Mouse (Mus musculus) megakaryocyte, embryonic 14.5 days (primary cell): ENCODE results near the gene Ncbp2. TPM values are rescaled to one million over a fixed set of nuclear protein-coding genes. Genes with fewer than 3 reads are reported as not detected.

Source experiments
- H3K27me3 ChIP-seq: replicated peaks from 2 replicates; pipeline ENCODE3; 2012; ENCODE audit warnings: inconsistent platforms
- H3K36me3 ChIP-seq: replicated peaks from 2 replicates; pipeline ENCODE3; 2012; ENCODE audit warnings: low read length, inconsistent platforms, mixed read lengths
- H3K4me1 ChIP-seq: 2 replicates; pipeline ENCODE4 v1.6.1; 2012; ENCODE audit warnings: inconsistent platforms
- H3K4me3 ChIP-seq: replicated peaks from 2 replicates; pipeline ENCODE3; 2012; ENCODE audit warnings: moderate library complexity, mild to moderate bottlenecking, inconsistent platforms
- H3K9me3 ChIP-seq: 2 replicates; pipeline ENCODE4 v1.6.1; 2012; ENCODE audit warnings: inconsistent platforms
- FLI1 ChIP-seq: IDR thresholded peaks from 2 replicates; pipeline ENCODE4 v1.6.1; 2012; ENCODE audit warnings: low read length, inconsistent platforms, mixed read lengths
- GATA1 ChIP-seq: IDR thresholded peaks from 3 replicates; pipeline ENCODE4 v1.6.1; 2012; ENCODE audit warnings: mixed read lengths, low read length, inconsistent platforms, borderline replicate concordance
- polyA plus RNA-seq: library from polyadenylated mRNA; stranded (reverse); fragments of >175 nt; gene quantifications from 2 replicates; pipeline ENCODE4 v1.2.3, GENCODE M21; 2012; ENCODE audit warnings: low replicate concordance; ENCODE audit not compliant: insufficient read depth

The Ncbp2 gene
- polyA plus RNA-seq, 1 experiment, result 80.8 TPM

- peaks cover 34% of the 10 kb centered on the region for H3K4me1 ChIP-seq
- H3K27me3 ChIP-seq, result no peaks in the 10 kb centered on the region
- peaks cover 24% of the 10 kb centered on the region for H3K36me3 ChIP-seq
- no peaks in the 10 kb centered on the region for H3K9me3 ChIP-seq
- peak within 1 kb of the TSS; percentile 98 for H3K4me3 ChIP-seq
- TF ChIP-seq GATA1 (no peak), FLI1 (peak; percentile 32; the same call in 1 of the 2 replicates)
Observed at GRCm38 (mm10) chr16:32002509-32003477, 54.5 kb downstream of the Ncbp2 start, which contains the start of gene Senp5. Senp5 (minus strand) TSS chr16:32003287.

DNA sequence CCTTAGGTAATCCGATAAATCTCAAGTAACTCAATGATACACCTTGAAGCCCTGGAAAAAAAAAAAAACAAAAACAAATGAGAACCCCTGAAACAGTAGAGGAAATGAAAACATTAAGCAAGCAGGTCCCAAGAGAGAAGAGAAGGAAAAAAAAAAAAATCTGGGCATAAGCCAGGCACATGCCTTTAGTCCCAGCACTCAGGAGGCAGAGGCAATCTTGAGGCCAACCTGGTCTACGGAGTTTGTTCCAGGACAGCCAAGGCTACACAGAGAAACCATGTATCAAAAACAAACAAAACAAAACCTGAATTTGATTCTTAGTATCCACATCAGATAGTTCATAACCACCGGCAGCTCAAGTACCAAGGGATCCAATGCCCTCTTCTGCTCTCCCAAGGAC, 56.4 kb downstream of the Ncbp2 start:
- no peaks in the 10 kb centered on the region for H3K27me3 ChIP-seq
- peaks cover 12% of the 10 kb centered on the region for H3K36me3 ChIP-seq
- H3K4me3 ChIP-seq, result no peak overlapping the region
- TF ChIP-seq FLI1 (no peak), GATA1 (no peak)
- H3K9me3 ChIP-seq, result no peaks in the 10 kb centered on the region
- peaks cover 40% of the 10 kb centered on the region for H3K4me1 ChIP-seq

- H3K4me1 ChIP-seq, result peaks cover 30% of the 10 kb centered on the region
- no peaks in the 10 kb centered on the region for H3K9me3 ChIP-seq
- TF ChIP-seq FLI1 (no peak), GATA1 (no peak)
Observed at GRCm38 (mm10) chr16:32008529-32009293, 60.4 kb downstream of the Ncbp2 start.

DNA sequence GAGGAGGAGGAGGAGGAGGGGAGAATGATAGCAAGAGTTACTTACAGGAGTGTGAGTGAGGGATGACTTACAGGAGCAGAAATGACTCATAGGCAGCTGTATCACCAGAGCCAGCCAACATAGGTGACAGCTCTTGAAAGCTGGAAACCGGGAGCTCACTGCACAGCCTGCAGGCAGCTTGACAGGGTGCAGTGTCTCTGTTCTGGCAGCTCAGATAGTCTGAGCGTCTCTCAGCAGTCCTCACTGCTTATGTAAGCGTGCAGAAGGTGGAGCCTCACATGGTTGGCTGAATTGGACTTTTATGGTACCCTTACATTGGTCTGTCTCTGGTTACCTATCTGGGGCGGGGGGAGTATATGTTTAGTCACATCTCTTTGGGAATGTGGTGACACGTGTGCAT, 61.6 kb downstream of the Ncbp2 start:
- peaks cover 21% of the 10 kb centered on the region for H3K36me3 ChIP-seq
- no peaks in the 10 kb centered on the region for H3K9me3 ChIP-seq
- no peak for TF ChIP-seq GATA1
- TF ChIP-seq FLI1, result no peak
- no peaks in the 10 kb centered on the region for H3K27me3 ChIP-seq
- H3K4me1 ChIP-seq, result peaks cover 25% of the 10 kb centered on the region
- peak overlapping the region; percentile 79 for H3K4me3 ChIP-seq

More at GRCm38 (mm10) chr16:32008529-32009293, 60.4 kb downstream of the Ncbp2 start:
- H3K27me3 ChIP-seq, result no peaks in the 10 kb centered on the region
- H3K4me3 ChIP-seq, result no peak overlapping the region
- H3K36me3 ChIP-seq, result peaks cover 14% of the 10 kb centered on the region

GRCm38 (mm10) chr16:32010330-32010729, 62.0 kb downstream of the Ncbp2 start:
- TF ChIP-seq FLI1 (no peak), GATA1 (no peak)
- peaks cover 25% of the 10 kb centered on the region for H3K4me1 ChIP-seq
- peaks cover 23% of the 10 kb centered on the region for H3K36me3 ChIP-seq
- H3K27me3 ChIP-seq, result no peaks in the 10 kb centered on the region
- no peak overlapping the region for H3K4me3 ChIP-seq
- H3K9me3 ChIP-seq, result no peaks in the 10 kb centered on the region

Other genes with a start within 250 kb of the Ncbp2 start
- gene Meltf, start 69.7 kb upstream of the Ncbp2 start, polyA plus RNA-seq, result not detected in 2 replicates
- 0.30 TPM in 1 of 2 replicates, not detected in the other for gene Pigz, start 14.7 kb upstream of the Ncbp2 start, polyA plus RNA-seq
- 126 and 272 TPM in 2 replicates for gene 0610012G03Rik, start within 50 bp of the Ncbp2 start, polyA plus RNA-seq
- gene Senp5, start 54.8 kb downstream of the Ncbp2 start, polyA plus RNA-seq, result 1.5 and 1.9 TPM in 2 replicates
- gene Pak2, start 130.8 kb downstream of the Ncbp2 start, polyA plus RNA-seq, result 16.0 and 24.5 TPM in 2 replicates
- gene Pigx, start 151.2 kb downstream of the Ncbp2 start, polyA plus RNA-seq, result 30.0 and 61.3 TPM in 2 replicates
- gene Cep19, start 151.3 kb downstream of the Ncbp2 start, polyA plus RNA-seq, result 1.6 and 2.0 TPM in 2 replicates
- 75.8 and 110 TPM in 2 replicates for gene Nrros, start 217.1 kb downstream of the Ncbp2 start, polyA plus RNA-seq
- gene Bex6, start 231.3 kb downstream of the Ncbp2 start, polyA plus RNA-seq, result 1.3 TPM in 1 of 2 replicates, not detected in the other